Mouse (Mus musculus) hindbrain, embryonic 14.5 days (tissue): Measurements from ENCODE around the gene Gm3233. TPM values are rescaled to one million over a fixed set of nuclear protein-coding genes. Genes with fewer than 3 reads are reported as not detected.
"Not testable (repeated sequence)": the region's sequence is repeated elsewhere in the genome, so short reads cannot be mapped to it uniquely, and the experiment has no call there.

ENCODE experiments used
- ATAC-seq: fragments of 200-750 bp; cut with Nextera tagmentation; 2 replicates; pipeline ENCODE4 v1.8.0; 2017; ENCODE audit warnings: moderate number of reproducible peaks, mild to moderate bottlenecking, moderate TSS enrichment, moderate library complexity; ENCODE audit not compliant: low FRiP score
- DNase-seq: peaks from one replicate; pipeline ENCODE4 v3.0.0-alpha.2; 2015; ENCODE audit warnings: low spot score
- H3K27ac ChIP-seq: fragments of 300-500 bp; sonication (generic); 2 replicates; pipeline ENCODE4 v1.5.1; 2014; ENCODE audit warnings: mild to moderate bottlenecking, moderate library complexity
- H3K27me3 ChIP-seq: fragments of 300-500 bp; sonication (generic); 2 replicates; pipeline ENCODE4 v1.6.1; 2014; ENCODE audit warnings: mild to moderate bottlenecking, low read length, mixed read lengths; ENCODE audit not compliant: control insufficient read depth, insufficient read depth
- H3K36me3 ChIP-seq: fragments of 300-500 bp; sonication (generic); replicated peaks from 2 replicates; pipeline ENCODE4 v1.6.1; 2014; ENCODE audit not compliant: control insufficient read depth, insufficient read depth
- H3K4me1 ChIP-seq: fragments of 300-500 bp; sonication (generic); replicated peaks from 2 replicates; pipeline ENCODE4 v1.6.1; 2014; ENCODE audit warnings: antibody characterized with exemption, low read length, mixed read lengths; ENCODE audit not compliant: control insufficient read depth, insufficient read depth
- H3K4me2 ChIP-seq: fragments of 300-500 bp; sonication (generic); replicated peaks from 2 replicates; pipeline ENCODE4 v1.6.1; 2014; ENCODE audit warnings: mild to moderate bottlenecking, moderate library complexity
- H3K4me3 ChIP-seq: fragments of 300-500 bp; sonication (generic); replicated peaks from 2 replicates; pipeline ENCODE4 v1.5.1; 2014; ENCODE audit warnings: mild to moderate bottlenecking, low read length
- H3K9ac ChIP-seq: fragments of 300-500 bp; sonication (generic); 2 replicates; pipeline ENCODE4 v1.6.1; 2014
- H3K9me3 ChIP-seq: fragments of 300-500 bp; sonication (generic); 2 replicates; pipeline ENCODE4 v1.6.1; 2016; ENCODE audit warnings: low read length; ENCODE audit not compliant: control insufficient read depth
- WGBS: fragments of 180-500 bp; shearing (Covaris S2); extraction: QIAGEN DNeasy Blood & Tissue Kit; methylation state at CpG from one replicate; pipeline ENCODE4 v1.1.7; 2014; 5-methylcytosine and 5-hydroxymethylcytosine counted together
- polyA plus RNA-seq: library from polyadenylated mRNA; unstranded; fragments of >200 nt; fragmentation: Nextera tagmentation; extraction: Ambion mirVana; gene quantifications from 2 replicates; pipeline ENCODE4 v1.2.1, GENCODE M21; 2014

The Gm3233 gene
- polyA plus RNA-seq, 1 experiment from 2014 or later = not detected

DNA sequence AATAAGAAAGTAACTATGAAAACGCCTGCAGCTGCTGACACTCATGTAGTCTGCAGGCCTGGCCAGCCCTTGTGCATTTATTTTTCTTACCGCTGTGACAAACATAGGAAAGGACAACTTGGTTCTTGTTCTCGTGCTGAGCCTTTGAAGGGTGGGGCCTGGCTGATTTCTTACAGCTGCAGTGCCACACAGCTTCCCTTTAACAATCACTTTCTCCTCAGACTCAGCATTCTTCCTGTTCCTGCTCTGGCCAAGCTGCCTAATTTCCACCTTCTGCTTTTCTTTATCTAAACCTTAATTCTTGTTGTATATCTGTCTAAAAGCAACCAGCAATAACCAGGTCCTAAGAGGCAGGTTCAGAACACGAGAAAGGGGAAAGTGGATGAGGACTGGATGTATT is 45.7 kb downstream of the Gm3233 start:
- no peaks in the 10 kb centered on the region for H3K4me1 ChIP-seq
- no peak overlapping the region for H3K4me2 ChIP-seq
- H3K9ac ChIP-seq = no peak overlapping the region
- 75% methylated on average over 4 of the region's 4 CpGs for WGBS
- no peak overlapping the region for H3K4me3 ChIP-seq
- 0 out of 2 replicates have a peak, but pooled peaks cover 7% of the 10 kb centered on the region for H3K9me3 ChIP-seq
- DNase-seq (no peak), ATAC-seq (no peak)
- H3K27ac ChIP-seq = no peak overlapping the region
- H3K36me3 ChIP-seq = no peaks in the 10 kb centered on the region
- no peaks in the 10 kb centered on the region for H3K27me3 ChIP-seq

DNA sequence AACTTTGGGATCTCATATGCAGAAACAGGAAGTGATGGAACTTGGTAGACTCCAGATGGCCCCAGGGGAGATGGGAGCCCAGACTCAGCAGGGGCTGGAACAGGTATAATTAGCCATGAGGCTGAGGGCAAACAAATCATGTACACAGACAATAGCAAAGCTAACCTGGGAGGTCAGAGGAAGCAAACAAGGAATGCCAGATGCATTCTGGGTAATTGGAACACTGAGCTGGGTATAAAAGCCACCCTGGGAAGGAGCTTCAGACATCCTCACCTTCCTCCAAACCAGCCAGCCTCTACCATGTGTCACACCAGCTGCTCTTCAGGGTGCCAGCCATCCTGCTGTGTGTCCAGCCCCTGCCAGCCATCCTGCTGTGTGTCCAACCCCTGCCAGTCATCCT is 48.3 kb downstream of the Gm3233 start, which contains the start of gene Gm10024:
Gm10024 (plus strand) TSS at position 301 of the 400 bp plus-strand sequence.
- H3K9me3 ChIP-seq, ATAC-seq, H3K4me1 ChIP-seq, H3K36me3 ChIP-seq, H3K27me3 ChIP-seq, H3K27ac ChIP-seq, DNase-seq, H3K4me3 ChIP-seq, H3K9ac ChIP-seq, H3K4me2 ChIP-seq: not testable (repeated sequence)

DNA sequence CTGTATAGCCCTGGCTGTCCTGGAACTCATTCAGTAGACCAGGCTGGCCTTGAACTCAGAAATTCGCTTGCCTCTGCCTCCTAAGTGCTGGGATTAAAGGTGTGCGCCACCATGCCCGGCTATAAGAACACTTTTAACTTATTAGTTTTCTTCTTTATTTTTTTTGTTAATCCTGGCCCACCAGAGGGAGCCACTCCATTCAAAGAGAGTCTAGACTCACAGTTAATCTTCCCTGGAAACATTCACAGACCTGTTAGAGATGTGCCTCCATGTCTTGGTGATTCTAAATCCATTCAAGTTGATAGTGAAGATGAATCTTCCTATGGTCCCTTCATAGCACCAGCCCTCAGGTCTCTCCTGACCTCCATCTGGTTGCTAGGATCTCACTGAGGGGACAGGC is 49.7 kb downstream of the Gm3233 start:
- Histone ChIP-seq H3K4me1 (no peaks in the 10 kb centered on the region), H3K27me3 (no peaks in the 10 kb centered on the region), H3K27ac (no peak overlapping the region), H3K9me3 (peaks cover 10% of the 10 kb centered on the region; the same call in 1 of the 2 replicates), H3K4me3 (no peak overlapping the region), H3K36me3 (no peaks in the 10 kb centered on the region), H3K9ac (no peak overlapping the region), H3K4me2 (no peak overlapping the region)
- no peak for ATAC-seq
- whole genome bisulfite sequencing = 80% methylated on average over 3 of the region's 3 CpGs
- DNase-seq = no peak

Other genes starting within 250 kb of the Gm3233 start
- 37.7 and 41.0 TPM in 2 replicates for gene Fam207a, start 243.9 kb downstream of the Gm3233 start, polyA plus RNA-seq
- 0.99 and 1.1 TPM in 2 replicates for gene Itgb2, start 229.4 kb downstream of the Gm3233 start, polyA plus RNA-seq
- gene Pttg1ip, start 178.0 kb downstream of the Gm3233 start, polyA plus RNA-seq = 79.9 and 80.2 TPM in 2 replicates
- 235 and 260 TPM in 2 replicates for gene Sumo3, start 153.6 kb downstream of the Gm3233 start, polyA plus RNA-seq
- gene Gm49325, start 153.5 kb downstream of the Gm3233 start, polyA plus RNA-seq = 3.8 and 5.1 TPM in 2 replicates
- gene Ube2g2, start 137.4 kb downstream of the Gm3233 start, polyA plus RNA-seq = 54.1 and 54.7 TPM in 2 replicates
- 0.94 and 1.2 TPM in 2 replicates for gene Tspear, start 73.1 kb downstream of the Gm3233 start, polyA plus RNA-seq
- gene Gm19402, start 68.9 kb downstream of the Gm3233 start, polyA plus RNA-seq = not detected in 2 replicates
- gene Gm9508, start 62.4 kb downstream of the Gm3233 start, polyA plus RNA-seq = not detected in 2 replicates
- not detected in 2 replicates for gene Gm10272, start 53.1 kb downstream of the Gm3233 start, polyA plus RNA-seq
- gene Gm10024, start 48.2 kb downstream of the Gm3233 start, polyA plus RNA-seq = not detected in 2 replicates
- not detected in 2 replicates for gene Gm10142, start 43.9 kb downstream of the Gm3233 start, polyA plus RNA-seq
- gene Krtap12-1, start 39.1 kb downstream of the Gm3233 start, polyA plus RNA-seq = not detected in 2 replicates
- not detected in 2 replicates for gene Gm10100, start 33.2 kb downstream of the Gm3233 start, polyA plus RNA-seq
- not detected in 2 replicates for gene Gm18596, start 17.0 kb downstream of the Gm3233 start, polyA plus RNA-seq
- gene Gm9736, start 8.3 kb downstream of the Gm3233 start, polyA plus RNA-seq = not detected in 2 replicates
- gene Gm3238, start 11.6 kb upstream of the Gm3233 start, polyA plus RNA-seq = not detected in 2 replicates
- gene Gm7138, start 17.3 kb upstream of the Gm3233 start, polyA plus RNA-seq = not detected in 2 replicates
- gene Gm3250, start 22.9 kb upstream of the Gm3233 start, polyA plus RNA-seq = not detected in 2 replicates
- not detected in 2 replicates for gene Gm7137, start 28.5 kb upstream of the Gm3233 start, polyA plus RNA-seq
- gene Gm9639, start 35.4 kb upstream of the Gm3233 start, polyA plus RNA-seq = not detected in 2 replicates
- gene Gm19668, start 39.5 kb upstream of the Gm3233 start, polyA plus RNA-seq = not detected in 2 replicates
- gene Gm9507, start 52.2 kb upstream of the Gm3233 start, polyA plus RNA-seq = not detected in 2 replicates
- not detected in 2 replicates for gene Gm2696, start 55.0 kb upstream of the Gm3233 start, polyA plus RNA-seq
- gene Krtap10-4, start 67.4 kb upstream of the Gm3233 start, polyA plus RNA-seq = not detected in 2 replicates
- gene Krtap10-10, start 76.3 kb upstream of the Gm3233 start, polyA plus RNA-seq = not detected in 2 replicates
- gene Gm36176, start 87.1 kb upstream of the Gm3233 start, polyA plus RNA-seq = not detected in 2 replicates
- not detected in 2 replicates for gene Gm10318, start 93.2 kb upstream of the Gm3233 start, polyA plus RNA-seq
- gene Gm3285, start 102.3 kb upstream of the Gm3233 start, polyA plus RNA-seq = not detected in 2 replicates
- 19.6 and 20.3 TPM in 2 replicates for gene Lrrc3, start 142.9 kb upstream of the Gm3233 start, polyA plus RNA-seq
- gene Trpm2, start 210.9 kb upstream of the Gm3233 start, polyA plus RNA-seq = 6.3 and 6.4 TPM in 2 replicates
- 46.9 and 48.1 TPM in 2 replicates for gene 1810043G02Rik, start 218.8 kb upstream of the Gm3233 start, polyA plus RNA-seq